Mouse (Mus musculus) limb, embryonic 12.5 days (tissue): Measurements from ENCODE around the gene 1810024B03Rik. TPM values are rescaled to one million over a fixed set of nuclear protein-coding genes. Genes with fewer than 3 reads are reported as not detected.

Experiments used
- ATAC-seq: fragments of 200-750 bp; cut with Nextera tagmentation; 2 replicates; pipeline ENCODE4 v1.8.0; 2017; ENCODE audit warnings: low read depth, moderate TSS enrichment; ENCODE audit not compliant: insufficient number of reproducible peaks, insufficient read depth, low FRiP score, low TSS enrichment
- H3K27ac ChIP-seq: fragments of 300-500 bp; sonication (generic); 2 replicates; pipeline ENCODE4 v1.5.1; 2016; ENCODE audit warnings: mild to moderate bottlenecking, moderate library complexity
- H3K27me3 ChIP-seq: fragments of 300-500 bp; sonication (generic); 2 replicates; pipeline ENCODE4 v1.6.1; 2016; ENCODE audit warnings: mild to moderate bottlenecking, moderate library complexity
- H3K36me3 ChIP-seq: fragments of 300-500 bp; sonication (generic); 2 replicates; pipeline ENCODE4 v1.6.1; 2016; ENCODE audit warnings: mild to moderate bottlenecking, moderate library complexity
- H3K4me1 ChIP-seq: fragments of 300-500 bp; sonication (generic); replicated peaks from 2 replicates; pipeline ENCODE4 v1.6.1; 2016
- H3K4me2 ChIP-seq: fragments of 300-500 bp; sonication (generic); 2 replicates; pipeline ENCODE4 v1.6.1; 2016; ENCODE audit warnings: mild to moderate bottlenecking, moderate library complexity
- H3K4me3 ChIP-seq: fragments of 300-500 bp; sonication (generic); replicated peaks from 2 replicates; pipeline ENCODE4 v1.5.1; 2016; ENCODE audit warnings: mild to moderate bottlenecking
- H3K9ac ChIP-seq: fragments of 300-500 bp; sonication (generic); replicated peaks from 2 replicates; pipeline ENCODE4 v1.6.1; 2016; ENCODE audit warnings: mild to moderate bottlenecking, moderate library complexity
- H3K9me3 ChIP-seq: fragments of 300-500 bp; sonication (generic); 2 replicates; pipeline ENCODE4 v1.6.1; 2016; ENCODE audit warnings: mild to moderate bottlenecking, moderate library complexity
- WGBS: fragments of 180-500 bp; shearing (Covaris S2); methylation state at CpG from one replicate; pipeline ENCODE4 v1.1.7; 2016; 5-methylcytosine and 5-hydroxymethylcytosine counted together
- polyA plus RNA-seq: library from polyadenylated mRNA; unstranded; fragments of >200 nt; fragmentation: Nextera tagmentation; extraction: Ambion mirVana; gene quantifications from 2 replicates; pipeline ENCODE4 v1.2.1, GENCODE M21; 2016

The 1810024B03Rik gene
- polyA plus RNA-seq = 2.2 and 2.3 TPM in 2 replicates

DNA sequence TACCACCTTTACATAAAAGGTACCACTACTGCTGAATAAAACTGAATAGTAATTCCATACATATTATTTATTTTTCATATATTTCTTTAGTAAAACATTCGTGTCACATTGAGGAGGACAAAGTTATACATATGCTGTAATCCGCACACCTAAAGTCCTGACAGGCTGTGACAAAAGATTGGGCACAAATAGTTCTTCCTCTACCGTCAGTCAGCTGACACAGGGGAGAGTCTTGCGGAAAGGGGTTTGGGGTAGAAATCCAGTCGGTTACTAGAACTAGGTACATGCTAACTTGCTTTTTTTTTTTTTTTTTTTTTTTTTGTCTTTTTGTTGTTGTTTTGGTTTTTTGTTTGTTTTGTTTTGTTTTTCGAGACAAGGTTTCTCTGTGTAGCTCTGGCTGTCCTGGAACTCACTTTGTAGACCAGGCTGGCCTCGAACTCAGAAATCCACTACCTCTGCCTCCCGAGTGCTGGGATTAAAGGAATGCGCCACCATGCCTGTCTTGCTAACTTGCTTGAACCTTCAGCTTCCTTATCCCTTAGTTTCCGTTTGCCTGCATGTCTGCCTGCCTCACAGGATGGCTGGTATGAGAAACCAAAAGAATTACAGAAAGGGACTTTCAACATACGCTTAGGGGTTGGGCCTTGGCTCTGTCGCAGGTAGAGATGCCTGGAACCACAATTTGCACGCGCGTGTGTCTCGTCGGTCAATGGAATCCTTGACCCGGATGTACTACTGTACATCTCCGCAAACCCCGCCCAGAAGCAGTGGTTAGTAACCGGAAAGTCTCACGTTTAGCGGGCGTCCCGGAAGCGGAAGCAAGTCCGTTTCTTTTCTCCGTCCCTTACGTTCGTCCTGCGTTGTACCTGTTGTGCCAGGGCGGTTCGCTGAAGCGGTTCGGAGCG lies at the start of gene 1810024B03Rik, which contains the start of gene Snrnp200:
Gene 1810024B03Rik, minus strand, starts transcription at position 734 of the 905 bp plus-strand sequence.
Gene Snrnp200, plus strand, starts transcription at position 840 of the 905 bp plus-strand sequence.
- Histone ChIP-seq H3K4me3 (peak within 1 kb of the TSS; percentile 87), H3K9ac (peak within 1 kb of the TSS; percentile 76), H3K4me1 (peaks cover 11% of the 10 kb centered on the region), H3K36me3 (peaks cover 34% of the 10 kb centered on the region), H3K9me3 (no peaks in the 10 kb centered on the region), H3K27me3 (no peaks in the 10 kb centered on the region), H3K4me2 (peak within 1 kb of the TSS; percentile 73), H3K27ac (peak within 1 kb of the TSS; percentile 82)
- WGBS = 13% methylated on average over 36 of the region's 36 CpGs
- peak; percentile 94 for ATAC-seq

DNA sequence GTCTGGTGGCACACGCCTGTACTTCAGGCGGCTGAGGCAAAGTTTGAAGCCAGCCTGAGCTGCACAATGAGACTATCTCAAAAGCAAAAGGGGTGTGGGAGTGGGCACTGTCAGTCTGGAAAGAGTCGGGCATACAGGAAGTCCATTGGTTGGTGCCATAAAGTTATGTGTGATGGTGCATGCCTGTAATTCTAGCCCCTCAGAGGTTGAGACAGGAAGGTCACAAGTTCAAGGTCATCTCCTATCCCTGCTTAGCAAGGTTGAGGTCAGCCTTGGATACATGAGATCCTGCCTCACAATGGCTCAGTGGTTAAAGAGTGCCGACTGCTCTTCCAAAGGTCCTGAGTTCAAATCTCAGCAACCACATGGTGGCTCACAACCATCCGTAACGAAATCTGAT lies 47.2 kb upstream of the 1810024B03Rik start:
- peaks cover 56% of the 10 kb centered on the region for H3K36me3 ChIP-seq
- no peaks in the 10 kb centered on the region for H3K4me1 ChIP-seq
- H3K4me2 ChIP-seq = no peak overlapping the region
- H3K27me3 ChIP-seq = no peaks in the 10 kb centered on the region
- 80% methylated on average over 6 of the region's 6 CpGs for WGBS
- no peak overlapping the region for H3K27ac ChIP-seq
- H3K4me3 ChIP-seq = no peak overlapping the region
- ATAC-seq = no peak
- H3K9me3 ChIP-seq = no peaks in the 10 kb centered on the region
- H3K9ac ChIP-seq = no peak overlapping the region

DNA sequence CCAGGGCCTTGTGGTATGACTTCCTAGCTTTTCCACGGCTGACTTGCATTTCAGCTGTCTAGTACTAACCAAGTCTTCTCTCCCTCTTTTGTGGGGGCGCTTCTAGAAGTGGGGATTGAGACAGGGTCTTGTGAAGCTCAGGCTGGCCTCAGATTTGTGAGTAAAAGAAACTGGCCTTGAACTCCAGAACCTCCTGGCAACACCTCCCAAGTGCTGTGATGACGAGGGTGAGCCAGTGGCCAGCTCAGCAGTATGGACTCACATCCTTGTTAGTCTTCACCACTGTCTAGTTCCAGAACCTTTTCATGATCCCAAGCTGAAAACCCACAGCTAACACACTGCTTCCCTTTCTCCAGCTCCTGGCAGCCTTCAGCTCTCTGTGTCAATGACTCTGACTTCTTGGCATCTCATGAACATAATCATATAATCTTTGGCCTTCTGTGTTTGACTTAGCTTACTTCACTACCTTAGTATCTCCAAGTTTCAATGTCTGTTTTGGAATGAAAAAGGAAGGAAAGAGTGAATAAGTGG lies 46.6 kb upstream of the 1810024B03Rik start:
- whole genome bisulfite sequencing = 84% methylated on average over 3 of the region's 3 CpGs
- Histone ChIP-seq H3K27ac (no peak overlapping the region), H3K4me3 (no peak overlapping the region), H3K4me1 (no peaks in the 10 kb centered on the region), H3K36me3 (peaks cover 53% of the 10 kb centered on the region), H3K9ac (no peak overlapping the region), H3K4me2 (no peak overlapping the region), H3K27me3 (no peaks in the 10 kb centered on the region), H3K9me3 (no peaks in the 10 kb centered on the region)
- no peak for ATAC-seq

DNA sequence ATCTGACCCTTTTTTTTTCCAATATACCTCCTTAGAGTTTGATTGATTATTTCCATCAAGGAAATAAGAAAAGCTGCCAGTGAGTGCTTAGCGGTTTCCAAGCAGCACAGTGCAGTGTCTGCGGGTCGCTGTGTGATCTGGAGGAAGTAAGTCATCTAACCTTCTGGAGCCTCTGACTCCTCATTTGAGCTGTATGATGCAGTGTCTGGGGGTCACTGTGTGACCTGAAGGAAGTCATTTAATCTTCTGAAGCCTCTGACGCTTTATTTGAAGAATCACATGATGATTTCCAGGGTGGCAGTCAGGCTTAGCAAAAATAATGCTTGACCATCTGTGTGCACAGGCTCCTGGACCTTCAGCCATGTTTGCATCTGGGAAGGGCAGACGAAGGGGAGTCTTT lies 44.7 kb upstream of the 1810024B03Rik start:
- H3K27ac ChIP-seq = no peak overlapping the region
- H3K4me2 ChIP-seq = no peak overlapping the region
- H3K36me3 ChIP-seq = peaks cover 34% of the 10 kb centered on the region
- 74% methylated on average over 5 of the region's 5 CpGs for WGBS
- no peaks in the 10 kb centered on the region for H3K9me3 ChIP-seq
- peaks cover 13% of the 10 kb centered on the region for H3K4me1 ChIP-seq
- no peak overlapping the region for H3K4me3 ChIP-seq
- ATAC-seq = no peak
- H3K27me3 ChIP-seq = no peaks in the 10 kb centered on the region
- H3K9ac ChIP-seq = no peak overlapping the region

DNA sequence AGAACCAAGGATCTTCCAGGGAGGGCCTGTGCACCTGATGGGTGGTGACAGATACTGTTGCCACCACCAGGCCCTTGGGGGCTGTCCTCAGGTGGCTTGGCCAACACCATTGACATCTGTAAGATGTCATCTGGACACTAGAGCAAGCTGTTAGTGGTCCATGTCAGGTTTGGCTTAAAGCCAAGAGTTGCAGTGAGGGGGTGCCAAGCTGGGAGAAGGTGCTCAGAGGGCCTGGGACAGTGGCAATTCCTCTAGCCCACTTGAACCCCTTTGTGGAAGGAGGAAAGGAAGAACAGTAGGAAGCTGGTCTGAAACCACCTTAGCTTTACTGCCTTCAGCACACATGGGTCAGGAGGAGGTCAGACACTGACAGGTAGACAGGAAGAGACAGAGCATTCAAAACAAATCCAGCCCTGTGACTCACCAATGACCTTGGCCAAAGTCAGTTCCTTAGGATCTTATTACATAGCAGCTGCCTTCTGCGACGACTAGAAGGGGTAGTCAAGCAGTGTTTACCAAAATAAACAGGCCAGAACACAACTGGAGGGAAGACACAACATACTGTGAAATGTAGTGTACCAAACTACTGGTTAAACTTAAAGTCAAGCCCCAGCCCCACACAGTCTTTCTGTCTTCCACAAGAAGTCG lies 43.9 kb upstream of the 1810024B03Rik start:
- ATAC-seq = no peak
- WGBS = 79% methylated on average over 3 of the region's 3 CpGs
- peaks cover 14% of the 10 kb centered on the region for H3K4me1 ChIP-seq
- peaks cover 26% of the 10 kb centered on the region for H3K36me3 ChIP-seq
- H3K9me3 ChIP-seq = no peaks in the 10 kb centered on the region
- no peak overlapping the region for H3K4me3 ChIP-seq
- H3K9ac ChIP-seq = no peak overlapping the region
- H3K27ac ChIP-seq = no peak overlapping the region
- H3K27me3 ChIP-seq = no peaks in the 10 kb centered on the region
- no peak overlapping the region for H3K4me2 ChIP-seq

GRCm38 (mm10) chr2:127251457-127251856 lies 43.4 kb upstream of the 1810024B03Rik start:
- H3K4me2 ChIP-seq = no peak overlapping the region
- H3K9ac ChIP-seq = no peak overlapping the region
- WGBS = 88% methylated on average over 3 of the region's 3 CpGs
- no peaks in the 10 kb centered on the region for H3K27me3 ChIP-seq
- H3K9me3 ChIP-seq = no peaks in the 10 kb centered on the region
- ATAC-seq = no peak
- H3K27ac ChIP-seq = no peak overlapping the region
- no peak overlapping the region for H3K4me3 ChIP-seq
- H3K4me1 ChIP-seq = peaks cover 19% of the 10 kb centered on the region
- peaks cover 21% of the 10 kb centered on the region for H3K36me3 ChIP-seq

DNA sequence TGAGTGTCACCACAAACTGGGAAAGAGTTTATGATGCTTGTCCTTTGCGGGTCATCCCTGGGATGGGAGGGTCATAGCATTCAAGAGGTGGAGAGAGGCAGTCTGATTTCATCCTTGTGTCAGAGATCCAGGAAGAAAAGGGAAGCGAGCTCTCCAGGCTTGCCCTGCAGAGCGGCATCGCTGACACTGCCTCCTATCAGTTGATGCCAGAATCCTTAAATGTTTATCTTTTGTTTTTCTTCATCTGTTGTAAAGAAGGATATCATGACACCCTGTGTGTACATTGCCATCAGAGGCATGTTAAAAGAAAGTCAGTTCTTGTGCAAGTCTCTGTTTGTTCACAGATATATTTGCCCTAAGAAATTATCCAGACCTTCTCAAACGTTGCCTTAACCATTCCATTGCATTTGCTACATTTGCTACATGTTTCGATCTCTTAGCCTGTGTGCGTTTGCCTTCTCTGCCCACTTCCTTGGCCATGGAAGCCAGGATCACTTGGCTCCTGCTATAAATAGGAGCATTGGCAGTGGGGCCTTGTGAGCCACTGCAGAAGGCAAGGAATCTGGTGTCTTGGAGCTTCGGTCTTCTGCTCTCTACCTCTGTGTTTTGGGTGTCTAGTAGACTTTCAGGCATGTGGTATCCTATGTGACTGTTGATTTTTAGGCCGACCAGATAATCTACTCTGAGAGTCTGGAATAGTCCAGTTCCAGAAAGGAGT lies 42.4 kb upstream of the 1810024B03Rik start:
- no peak for ATAC-seq
- WGBS = 91% methylated on average over 9 of the region's 9 CpGs

GRCm38 (mm10) chr2:127248334-127249004 lies 40.4 kb upstream of the 1810024B03Rik start:
- Histone ChIP-seq H3K27me3 (no peaks in the 10 kb centered on the region), H3K4me3 (peak overlapping the region; percentile 94), H3K4me2 (peak overlapping the region; percentile 100), H3K4me1 (peaks cover 21% of the 10 kb centered on the region), H3K9me3 (no peaks in the 10 kb centered on the region), H3K9ac (peak overlapping the region; percentile 89), H3K27ac (peak overlapping the region; percentile 59), H3K36me3 (peaks cover 41% of the 10 kb centered on the region)
- WGBS = under 1% methylated on average over 39 of the region's 39 CpGs
- ATAC-seq = peak; percentile 67

More for the DNA sequence above, 42.4 kb upstream of the 1810024B03Rik start:
- no peaks in the 10 kb centered on the region for H3K9me3 ChIP-seq
- H3K4me1 ChIP-seq = peaks cover 21% of the 10 kb centered on the region
- H3K4me2 ChIP-seq = no peak overlapping the region
- peaks cover 23% of the 10 kb centered on the region for H3K36me3 ChIP-seq
- H3K4me3 ChIP-seq = no peak overlapping the region
- H3K9ac ChIP-seq = no peak overlapping the region
- no peak overlapping the region for H3K27ac ChIP-seq
- no peaks in the 10 kb centered on the region for H3K27me3 ChIP-seq

GRCm38 (mm10) chr2:127247592-127248333 lies 39.7 kb upstream of the 1810024B03Rik start, which contains the start of the genes Ciao1 and Tmem127:
TSS of gene Ciao1 (minus strand) at chr2:127247816.
TSS of gene Tmem127 (plus strand) at chr2:127247908.
- under 1% methylated on average over 53 of the region's 53 CpGs for WGBS
- no peaks in the 10 kb centered on the region for H3K27me3 ChIP-seq
- H3K36me3 ChIP-seq = peaks cover 45% of the 10 kb centered on the region
- ATAC-seq = peak; percentile 98
- H3K4me1 ChIP-seq = peaks cover 21% of the 10 kb centered on the region
- no peaks in the 10 kb centered on the region for H3K9me3 ChIP-seq
- H3K4me2 ChIP-seq = peak within 1 kb of the TSS; percentile 100
- H3K9ac ChIP-seq = peak within 1 kb of the TSS; percentile 89
- H3K4me3 ChIP-seq = peak within 1 kb of the TSS; percentile 94
- peak within 1 kb of the TSS; percentile 59 for H3K27ac ChIP-seq

DNA sequence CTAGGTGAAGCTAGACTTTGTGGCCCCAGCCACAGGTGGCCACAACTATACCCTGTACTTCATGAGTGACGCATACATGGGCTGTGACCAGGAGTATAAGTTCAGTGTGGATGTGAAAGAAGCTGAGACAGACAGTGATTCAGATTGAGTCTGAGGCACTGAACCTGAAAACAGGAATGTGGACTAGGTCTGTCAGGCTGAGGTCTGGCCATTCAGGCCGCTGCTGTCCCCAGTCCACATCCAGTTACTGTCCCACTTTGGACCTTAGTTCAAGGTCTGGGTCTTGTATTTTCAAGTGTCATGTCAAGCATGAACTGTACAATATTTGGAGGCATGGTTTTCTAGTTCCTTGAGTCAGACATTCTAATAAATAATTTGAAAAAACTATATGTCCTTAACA lies 32.0 kb upstream of the 1810024B03Rik start:
- H3K4me3 ChIP-seq = no peak overlapping the region
- H3K9me3 ChIP-seq = no peaks in the 10 kb centered on the region
- no peak overlapping the region for H3K27ac ChIP-seq
- H3K36me3 ChIP-seq = peaks cover 91% of the 10 kb centered on the region
- H3K4me2 ChIP-seq = no peak overlapping the region
- H3K27me3 ChIP-seq = no peaks in the 10 kb centered on the region
- H3K9ac ChIP-seq = no peak overlapping the region
- no peaks in the 10 kb centered on the region for H3K4me1 ChIP-seq
- no peak for ATAC-seq
- WGBS = 95% methylated on average over 2 of the region's 2 CpGs
